Mouse (Mus musculus): ENCODE data around the gene Ddr2.

Gene Ddr2

GRCm38 (mm10) chr1:170102814-170103213 lies 7.7 kb downstream of the Ddr2 start:
- 92% methylated on average over 6 of the region's 6 CpGs for WGBS

GRCm38 (mm10) chr1:170086631-170087030 lies 23.9 kb downstream of the Ddr2 start:
- WGBS = 95% methylated on average over 7 of the region's 7 CpGs

GRCm38 (mm10) chr1:170084151-170084796 lies 26.3 kb downstream of the Ddr2 start:
- 62% methylated on average over 12 of the region's 12 CpGs for WGBS

GRCm38 (mm10) chr1:170080907-170081306 lies 29.7 kb downstream of the Ddr2 start:
- WGBS = 84% methylated on average over 1 of the region's 1 CpGs

- WGBS = 75% methylated on average over 2 of the region's 2 CpGs
Observed at GRCm38 (mm10) chr1:170079465-170079864, 31.1 kb downstream of the Ddr2 start.

- 80% methylated on average over 5 of the region's 5 CpGs for WGBS
Observed at GRCm38 (mm10) chr1:170076339-170076738, 34.2 kb downstream of the Ddr2 start.

GRCm38 (mm10) chr1:170073768-170074167 lies 36.8 kb downstream of the Ddr2 start:
- WGBS = 81% methylated on average over 8 of the region's 8 CpGs

GRCm38 (mm10) chr1:170069143-170069542 lies 41.4 kb downstream of the Ddr2 start:
- 73% methylated on average over 5 of the region's 5 CpGs for WGBS

- 64% methylated on average over 2 of the region's 2 CpGs for WGBS
Observed at GRCm38 (mm10) chr1:170065931-170066330, 44.6 kb downstream of the Ddr2 start.

- 88% methylated on average over 8 of the region's 8 CpGs for WGBS
Observed at GRCm38 (mm10) chr1:170065009-170065408, 45.6 kb downstream of the Ddr2 start.

GRCm38 (mm10) chr1:170064083-170064494 lies 46.5 kb downstream of the Ddr2 start:
- 75% methylated on average over 9 of the region's 9 CpGs for WGBS

- 89% methylated on average over 3 of the region's 3 CpGs for WGBS
Observed at GRCm38 (mm10) chr1:170060214-170060613, 50.3 kb downstream of the Ddr2 start.

- 62% methylated on average over 9 of the region's 9 CpGs for WGBS
Observed at GRCm38 (mm10) chr1:170059347-170059746, 51.2 kb downstream of the Ddr2 start.

- WGBS = 84% methylated on average over 11 of the region's 11 CpGs
Observed at GRCm38 (mm10) chr1:170058051-170058450, 52.5 kb downstream of the Ddr2 start.

GRCm38 (mm10) chr1:170057607-170058006 lies 53.0 kb downstream of the Ddr2 start:
- 92% methylated on average over 7 of the region's 7 CpGs for WGBS

- WGBS = 75% methylated on average over 3 of the region's 3 CpGs
Observed at GRCm38 (mm10) chr1:170056921-170057320, 53.6 kb downstream of the Ddr2 start.

GRCm38 (mm10) chr1:170056214-170056613 lies 54.3 kb downstream of the Ddr2 start:
- 65% methylated on average over 6 of the region's 6 CpGs for WGBS

GRCm38 (mm10) chr1:170052469-170053065 lies 58.0 kb downstream of the Ddr2 start:
- 96% methylated on average over 1 of the region's 1 CpGs for WGBS

GRCm38 (mm10) chr1:170051631-170052177 lies 58.9 kb downstream of the Ddr2 start:
- 48% methylated on average over 5 of the region's 5 CpGs for WGBS

- WGBS = 86% methylated on average over 4 of the region's 4 CpGs
Observed at GRCm38 (mm10) chr1:170048434-170048833, 62.1 kb downstream of the Ddr2 start.

- 81% methylated on average over 9 of the region's 9 CpGs for WGBS
Observed at GRCm38 (mm10) chr1:170044726-170045471, 65.7 kb downstream of the Ddr2 start.

- 94% methylated on average over 5 of the region's 5 CpGs for WGBS
Observed at GRCm38 (mm10) chr1:170042996-170043395, 67.6 kb downstream of the Ddr2 start.

GRCm38 (mm10) chr1:170039402-170039801 lies 71.2 kb downstream of the Ddr2 start:
- 72% methylated on average over 4 of the region's 4 CpGs for WGBS

Measured in cerebral cortex, adult 2 months (tissue).